Comparison of ENCODE assay signal across 11 mouse cellular contexts in genomic region chr8:48437523-48438207, GRCm38 (mm10).
DNase-seq lines count a peak whose midpoint lies in the region; ATAC-seq lines count a peak whose summit lies in the region.
"Had no signal": no experiment of that assay in that cellular context is flagged by ENCODE, and none has a peak within 500 bp of the region (broad histone marks: within the 10 kb centered on the region; RNA-seq: fewer than 3 reads in every experiment).

No protein-coding gene starts in this region.

- ATAC-seq in heart, embryonic 13.5 days (ENCODE audit: extremely low read depth, insufficient number of reproducible peaks, low FRiP score, low TSS enrichment): no peak
- peak; percentile 49 for ATAC-seq in hindbrain, embryonic 11.5 days (ENCODE audit: low FRiP score)
- ATAC-seq in midbrain, embryonic 15.5 days (replicated peaks): peak; percentile 53; the same call in 1 of the 2 replicates
- no peak for ATAC-seq in inflammation-experienced regulatory T-cells, adult 6 months

- no peaks in the 10 kb centered on the region for H3K27me3 ChIP-seq in heart, embryonic 13.5 days (replicated peaks)
- H3K27me3 ChIP-seq in hindbrain, embryonic 11.5 days (ENCODE audit: control insufficient read depth, insufficient read depth, low read length): no peaks in the 10 kb centered on the region
- no peaks in the 10 kb centered on the region for H3K27me3 ChIP-seq in midbrain, embryonic 15.5 days (replicated peaks)

- DNase-seq in heart, postnatal 14 days: no peak
- peak; percentile 44 for DNase-seq in embryo, embryonic 11 days
- DNase-seq in hindbrain, embryonic 11.5 days (ENCODE audit: low spot score): peak; percentile 44
- DNase-seq in cerebellum, postnatal 4 days (ENCODE audit: low spot score in 2 of 2): no peak
- DNase-seq in ovary, postnatal 36 days (ENCODE audit: low spot score): no peak
- DNase-seq: adrenal gland, adult 2 months; left cerebral cortex, postnatal 4 days; thymus, adult 2 months had no signal

- peak overlapping the region; percentile 46 for H3K4me2 ChIP-seq in heart, embryonic 13.5 days
- H3K4me2 ChIP-seq in hindbrain, embryonic 11.5 days (replicated peaks; ENCODE audit: low read depth, low read length): peak overlapping the region; percentile 3; the same call in 1 of the 2 replicates
- peak overlapping the region; percentile 25 for H3K4me2 ChIP-seq in midbrain, embryonic 15.5 days

- 0 out of 2 replicates have a peak, but pooled peaks cover 6% of the 10 kb centered on the region for H3K36me3 ChIP-seq in heart, embryonic 13.5 days
- H3K36me3 ChIP-seq in hindbrain, embryonic 11.5 days (ENCODE audit: control insufficient read depth, insufficient read depth, low read length): no peaks in the 10 kb centered on the region
- no peaks in the 10 kb centered on the region for H3K36me3 ChIP-seq in midbrain, embryonic 15.5 days (replicated peaks)

- H3K4me1 ChIP-seq in heart, embryonic 13.5 days: peaks cover 9% of the 10 kb centered on the region; the same call in 1 of the 2 replicates
- no peaks in the 10 kb centered on the region for H3K4me1 ChIP-seq in hindbrain, embryonic 11.5 days (replicated peaks; ENCODE audit: control insufficient read depth, insufficient read depth, low read length)
- H3K4me1 ChIP-seq in midbrain, embryonic 15.5 days: peaks cover 12% of the 10 kb centered on the region

- H3K4me3 ChIP-seq in heart, embryonic 13.5 days: no peak overlapping the region
- H3K4me3 ChIP-seq in hindbrain, embryonic 11.5 days (ENCODE audit: low read depth, low read length): no peak overlapping the region
- no peak overlapping the region for H3K4me3 ChIP-seq in midbrain, embryonic 15.5 days

- WGBS in heart, embryonic 13.5 days: 40% methylated on average over 16 of the region's 16 CpGs
- WGBS in hindbrain, embryonic 11.5 days: 27% methylated on average over 16 of the region's 16 CpGs
- WGBS in midbrain, embryonic 15.5 days: 11% methylated on average over 16 of the region's 16 CpGs

- H3K27ac ChIP-seq in heart, embryonic 13.5 days (replicated peaks): no peak overlapping the region
- no peak overlapping the region for H3K27ac ChIP-seq in hindbrain, embryonic 11.5 days (ENCODE audit: low read depth, low read length)
- H3K27ac ChIP-seq in midbrain, embryonic 15.5 days: peak overlapping the region; percentile 46; the same call in 1 of the 2 replicates

- intact Hi-C loops in heart, postnatal 14 days (cut with DNase I): no loop called here

- 0 out of 2 replicates have a peak overlapping the region, but pooled peaks have one; percentile 19 for H3K9ac ChIP-seq in heart, embryonic 13.5 days
- no peak overlapping the region for H3K9ac ChIP-seq in hindbrain, embryonic 11.5 days (ENCODE audit: low read depth, low read length)
- no peak overlapping the region for H3K9ac ChIP-seq in midbrain, embryonic 15.5 days

- no peaks in the 10 kb centered on the region for H3K9me3 ChIP-seq in heart, embryonic 13.5 days
- no peaks in the 10 kb centered on the region for H3K9me3 ChIP-seq in hindbrain, embryonic 11.5 days (ENCODE audit: control insufficient read depth, low read length)
- H3K9me3 ChIP-seq in midbrain, embryonic 15.5 days: no peaks in the 10 kb centered on the region

Comparison
In these comparisons a context has a peak if more than half of its experiments do, and no peak if none do; other contexts are left out.
1. ATAC-seq: peak in hindbrain, embryonic 11.5 days (single experiment) and midbrain, embryonic 15.5 days (single experiment); none in heart, embryonic 13.5 days (single experiment) and inflammation-experienced regulatory T-cells, adult 6 months (single experiment).
2. DNase-seq: peak in embryo, embryonic 11 days (single experiment) and hindbrain, embryonic 11.5 days (single experiment); none in heart, postnatal 14 days (0 of 2), cerebellum, postnatal 4 days (0 of 2) and ovary, postnatal 36 days (single experiment).
3. Peak in every context shown above with its lines, with median percentiles within 50 percentile points of each other: H3K4me2 ChIP-seq.